Mouse (Mus musculus) ES-E14 (cell line): ENCODE measurements around the gene Rrm1. TPM values are rescaled to one million over a fixed set of nuclear protein-coding genes. Genes with fewer than 3 reads are reported as not detected.

Source experiments
- DNase-seq: peaks from one replicate; pipeline ENCODE4 v3.0.0-alpha.2; 2013; ENCODE audit warnings: low read depth, low spot score
- H3K27ac ChIP-seq: 2 replicates; pipeline ENCODE4 v1.5.1; 2012; ENCODE audit warnings: low read depth, mild to moderate bottlenecking, low read length, moderate library complexity, mixed read lengths; ENCODE audit not compliant: poor library complexity, insufficient read depth, severe bottlenecking
- H3K36me3 ChIP-seq: 2 replicates; pipeline ENCODE4 v1.6.1; 2012; ENCODE audit warnings: mild to moderate bottlenecking, low read length, moderate library complexity, mixed read lengths; ENCODE audit not compliant: control insufficient read depth, poor library complexity, insufficient read depth, severe bottlenecking
- H3K4me1 ChIP-seq, 2 experiments: fragments of 150-350 bp in 1 of 2; sonication (generic) in 1 of 2; 2 replicates each; pipeline ENCODE4 v1.6.1; 2012; ENCODE audit warnings: low read length in 2 of 2, mild to moderate bottlenecking in 1 of 2, mixed read lengths in 1 of 2; ENCODE audit not compliant: control insufficient read depth in 2 of 2, insufficient read depth in 2 of 2, poor library complexity in 1 of 2
- H3K4me3 ChIP-seq, 2 experiments: fragments of 150-350 bp in 1 of 2; sonication (generic) in 1 of 2; 2 replicates each; pipeline ENCODE4 v1.5.1; 2012; ENCODE audit warnings: low read length in 2 of 2, low read depth in 1 of 2, mild to moderate bottlenecking in 1 of 2, mixed read lengths in 1 of 2; ENCODE audit not compliant: insufficient read depth in 1 of 2, poor library complexity in 1 of 2, severe bottlenecking in 1 of 2
- H3K9ac ChIP-seq: 2 replicates; pipeline ENCODE4 v1.6.1; 2012; ENCODE audit warnings: low read depth, mild to moderate bottlenecking, low read length, mixed read lengths; ENCODE audit not compliant: poor library complexity, insufficient read depth, severe bottlenecking
- H3K9me3 ChIP-seq: fragments of 150-350 bp; sonication (generic); 2 replicates; pipeline ENCODE4 v1.6.1; 2012; ENCODE audit warnings: low read depth, mild to moderate bottlenecking, low read length; ENCODE audit not compliant: control insufficient read depth, insufficient read depth
- CHD2 ChIP-seq: IDR thresholded peaks from 2 replicates; pipeline ENCODE4 v1.6.1; 2014; ENCODE audit warnings: mild to moderate bottlenecking, low read depth, low read length, inconsistent platforms
- HCFC1 ChIP-seq: IDR thresholded peaks from 2 replicates; pipeline ENCODE4 v1.6.1; 2012; ENCODE audit warnings: low read length, inconsistent platforms, borderline replicate concordance; ENCODE audit not compliant: insufficient read depth
- MAFK ChIP-seq: IDR thresholded peaks from 2 replicates; pipeline ENCODE4 v1.6.1; 2014; ENCODE audit warnings: mild to moderate bottlenecking, low read depth, low read length, inconsistent platforms; ENCODE audit not compliant: insufficient read depth
- ZC3H11A ChIP-seq: IDR thresholded peaks from 2 replicates; pipeline ENCODE4 v1.6.1; 2012; ENCODE audit warnings: low read depth, mild to moderate bottlenecking, inconsistent platforms, low read length, borderline replicate concordance
- ZNF384 ChIP-seq: IDR thresholded peaks from 2 replicates; pipeline ENCODE4 v1.6.1; 2012; ENCODE audit warnings: low read depth, low read length, inconsistent platforms
- in situ Hi-C, 2 experiments: fragments of 600-800 bp; cut with MboI; formaldehyde crosslinking; loops; one replicate each; pipeline ENCODE4 v1.15.1; 2025; ENCODE audit warnings: low sequenced_read_pairs in 2 of 2, inconsistent platforms in 1 of 2; ENCODE audit not compliant: unreplicated experiment in 2 of 2
- total RNA-seq: library from RNA; depleted of rRNA; stranded (reverse); fragments of 300-350 nt; gene quantifications from 2 replicates; pipeline ENCODE4 v1.2.3, GENCODE M21; 2012; rRNA removed

Rrm1 gene
- total RNA-seq, 1 experiment = 109 TPM

DNA sequence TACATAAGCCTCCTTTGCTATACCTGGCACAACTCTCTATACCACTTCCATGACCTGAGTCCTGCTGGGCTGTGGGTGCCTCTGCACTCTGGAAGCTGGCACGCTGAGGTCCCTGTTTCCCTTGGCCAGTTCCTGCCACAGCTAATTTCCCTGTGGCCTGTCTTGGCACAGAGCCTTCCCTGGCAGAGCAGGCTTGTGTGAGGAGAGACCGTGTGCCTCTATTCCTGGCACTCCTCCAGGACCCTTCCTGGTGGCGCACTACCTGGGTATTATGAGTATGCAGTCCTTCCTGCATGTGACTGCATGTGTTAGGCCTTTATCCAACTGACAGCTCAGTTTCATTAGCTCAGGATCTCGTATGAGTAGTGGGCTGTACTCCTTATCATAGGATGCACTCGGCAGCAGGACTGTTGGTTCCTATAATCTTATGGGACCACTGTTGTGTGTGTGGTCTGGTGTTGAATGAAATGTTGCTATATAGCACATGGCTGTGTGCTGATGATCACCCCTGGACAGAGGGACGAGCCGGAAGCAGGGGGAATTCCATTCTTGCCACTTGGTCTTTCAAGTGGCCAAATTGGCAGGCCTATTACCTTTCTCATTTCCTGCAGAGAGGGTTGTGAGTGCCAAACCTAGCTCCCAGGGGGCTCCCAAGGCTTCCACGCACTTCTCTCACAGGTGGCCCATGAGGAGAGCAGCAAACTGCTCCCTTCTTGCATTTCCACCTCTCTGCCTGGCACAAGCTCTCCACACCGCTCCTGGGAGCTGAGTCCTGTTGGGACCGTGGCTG is 75.0 kb downstream of the Rrm1 start:
- H3K36me3 ChIP-seq = no peaks in the 10 kb centered on the region
- H3K4me3 ChIP-seq = no peak overlapping the region
- no peaks in the 10 kb centered on the region for H3K9me3 ChIP-seq
- TF ChIP-seq ZC3H11A (no peak), HCFC1 (no peak), ZNF384 (no peak), CHD2 (no peak), MAFK (no peak)
- no peak overlapping the region for H3K27ac ChIP-seq
- peaks cover 0 to 3% of the 10 kb centered on the region in 2 experiments; a peak in 1 of 4 replicates for H3K4me1 ChIP-seq
- H3K9ac ChIP-seq = no peak overlapping the region
- no peak for DNase-seq
- in situ Hi-C loops = loop anchor here (25.0 kb wide), 2 partner anchors 396 to 596 kb away; partner anchors contain the start of genes Olfr571 (in 1 of the 2) and Olfr572 (in 1 of the 2)

DNA sequence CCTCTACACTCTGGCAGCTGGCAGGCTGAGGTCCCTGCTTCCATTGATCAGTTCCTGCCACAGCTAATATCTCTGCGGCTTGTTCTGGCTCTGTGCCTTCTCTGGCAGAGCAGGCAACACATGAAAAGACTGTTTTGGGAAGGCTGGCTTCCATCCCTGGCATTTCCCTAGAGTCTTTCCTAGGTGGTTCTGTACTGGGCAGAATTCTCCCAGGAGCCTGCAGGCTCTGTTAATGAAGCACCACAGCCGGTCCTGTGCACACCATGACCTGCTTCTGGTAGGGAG is 75.5 kb downstream of the Rrm1 start:
- Histone ChIP-seq H3K9me3 (no peaks in the 10 kb centered on the region), H3K27ac (no peak overlapping the region), H3K36me3 (no peaks in the 10 kb centered on the region), H3K4me3 (no peak overlapping the region), H3K4me1 (peaks cover 0 to 3% of the 10 kb centered on the region in 2 experiments; a peak in 1 of 4 replicates), H3K9ac (no peak overlapping the region)
- in situ Hi-C loops = loop anchor here (25.0 kb wide), 2 partner anchors 395 to 595 kb away; partner anchors contain the start of genes Olfr571 (in 1 of the 2) and Olfr572 (in 1 of the 2)
- TF ChIP-seq CHD2 (no peak), HCFC1 (no peak), MAFK (no peak)
- no peak for DNase-seq

Other genes with a start within 250 kb of the Rrm1 start
- gene Nup98, start 231.5 kb upstream of the Rrm1 start, total RNA-seq = 50.5 and 59.4 TPM in 2 replicates
- 24.0 and 30.1 TPM in 2 replicates for gene Pgap2, start 231.5 kb upstream of the Rrm1 start, total RNA-seq
- gene Rhog, start 185.6 kb upstream of the Rrm1 start, total RNA-seq = 3.8 and 4.3 TPM in 2 replicates
- 22.4 and 31.3 TPM in 2 replicates for gene Stim1, start 173.9 kb upstream of the Rrm1 start, total RNA-seq
- gene Olfr543, start 40.0 kb downstream of the Rrm1 start, total RNA-seq = 0.22 and 0.63 TPM in 2 replicates
- gene Olfr544, start 46.6 kb downstream of the Rrm1 start, total RNA-seq = 0.16 TPM in 1 of 2 replicates, not detected in the other
- not detected in 2 replicates for gene Olfr545, start 57.9 kb downstream of the Rrm1 start, total RNA-seq
- gene Olfr547, start 93.1 kb downstream of the Rrm1 start, total RNA-seq = not detected in 2 replicates
- gene Olfr548-ps1, start 99.2 kb downstream of the Rrm1 start, total RNA-seq = not detected in 2 replicates
- gene Olfr549, start 108.2 kb downstream of the Rrm1 start, total RNA-seq = not detected in 2 replicates
- gene Trim21, start 123.8 kb downstream of the Rrm1 start, total RNA-seq = 6.2 and 7.5 TPM in 2 replicates
- not detected in 2 replicates for gene Olfr550, start 129.7 kb downstream of the Rrm1 start, total RNA-seq
- gene Olfr551, start 150.2 kb downstream of the Rrm1 start, total RNA-seq = not detected in 2 replicates
- gene Olfr552, start 156.1 kb downstream of the Rrm1 start, total RNA-seq = not detected in 2 replicates
- gene Olfr553, start 176.5 kb downstream of the Rrm1 start, total RNA-seq = not detected in 2 replicates
- not detected in 2 replicates for gene Olfr554, start 196.7 kb downstream of the Rrm1 start, total RNA-seq
- gene Olfr555, start 217.1 kb downstream of the Rrm1 start, total RNA-seq = not detected in 2 replicates
- gene Olfr556, start 223.2 kb downstream of the Rrm1 start, total RNA-seq = not detected in 2 replicates
- gene Trim68, start 245.6 kb downstream of the Rrm1 start, total RNA-seq = 3.1 and 3.9 TPM in 2 replicates